Mouse (Mus musculus) liver, embryonic 12.5 days (tissue): ENCODE results near the gene Zfp36l1. TPM values are rescaled to one million over a fixed set of nuclear protein-coding genes. Genes with fewer than 3 reads are reported as not detected.

Experiments
- ATAC-seq: fragments of 200-750 bp; cut with Nextera tagmentation; 2 replicates; pipeline ENCODE4 v1.8.0; 2017; ENCODE audit warnings: moderate number of reproducible peaks, mild to moderate bottlenecking, moderate library complexity
- H3K27ac ChIP-seq: fragments of 300-500 bp; sonication (generic); 2 replicates; pipeline ENCODE4 v1.5.1; 2016; ENCODE audit warnings: mild to moderate bottlenecking
- H3K27me3 ChIP-seq: fragments of 300-500 bp; sonication (generic); replicated peaks from 2 replicates; pipeline ENCODE4 v1.6.1; 2016; ENCODE audit warnings: mild to moderate bottlenecking, moderate library complexity
- H3K36me3 ChIP-seq: fragments of 300-500 bp; sonication (generic); 2 replicates; pipeline ENCODE4 v1.6.1; 2016; ENCODE audit warnings: mild to moderate bottlenecking, moderate library complexity
- H3K4me1 ChIP-seq: fragments of 300-500 bp; sonication (generic); 2 replicates; pipeline ENCODE4 v1.6.1; 2016
- H3K4me2 ChIP-seq: fragments of 300-500 bp; sonication (generic); 2 replicates; pipeline ENCODE4 v1.6.1; 2016; ENCODE audit warnings: mild to moderate bottlenecking, moderate library complexity
- H3K4me3 ChIP-seq: fragments of 300-500 bp; sonication (generic); 2 replicates; pipeline ENCODE4 v1.5.1; 2016; ENCODE audit warnings: mild to moderate bottlenecking, moderate library complexity
- H3K9ac ChIP-seq: fragments of 300-500 bp; sonication (generic); 2 replicates; pipeline ENCODE4 v1.6.1; 2016; ENCODE audit warnings: mild to moderate bottlenecking, moderate library complexity
- H3K9me3 ChIP-seq: fragments of 300-500 bp; sonication (generic); replicated peaks from 2 replicates; pipeline ENCODE4 v1.6.1; 2016; ENCODE audit warnings: mild to moderate bottlenecking, moderate library complexity
- WGBS: fragments of 180-500 bp; shearing (Covaris S2); methylation state at CpG from one replicate; pipeline ENCODE4 v1.1.7; 2016; ENCODE audit not compliant: insufficient replicate concordance; 5-methylcytosine and 5-hydroxymethylcytosine counted together
- polyA plus RNA-seq: library from polyadenylated mRNA; unstranded; fragments of >200 nt; fragmentation: Nextera tagmentation; extraction: Ambion mirVana; gene quantifications from 2 replicates; pipeline ENCODE4 v1.2.1, GENCODE M21; 2016

Zfp36l1 gene
- 23.9 and 24.2 TPM in 2 replicates for polyA plus RNA-seq

GRCm38 (mm10) chr12:80112852-80113551 lies at the start of gene Zfp36l1:
Zfp36l1 (minus strand) TSS chr12:80113013.
- under 1% methylated on average over 38 of the region's 42 CpGs for WGBS
- Histone ChIP-seq H3K27me3 (no peaks in the 10 kb centered on the region), H3K27ac (peak within 1 kb of the TSS; percentile 99), H3K9me3 (no peaks in the 10 kb centered on the region), H3K36me3 (peaks cover 20% of the 10 kb centered on the region), H3K4me3 (peak within 1 kb of the TSS; percentile 85), H3K9ac (peak within 1 kb of the TSS; percentile 92), H3K4me1 (peaks cover 64% of the 10 kb centered on the region), H3K4me2 (peak within 1 kb of the TSS; percentile 88)
- peak; percentile 65 for ATAC-seq

- no peak overlapping the region for H3K4me2 ChIP-seq
- no peak for ATAC-seq
- peaks cover 4% of the 10 kb centered on the region; the same call in 1 of the 2 replicates for H3K4me1 ChIP-seq
- WGBS, result 80% methylated on average over 3 of the region's 3 CpGs
- H3K36me3 ChIP-seq, result peaks cover 6% of the 10 kb centered on the region; the same call in 1 of the 2 replicates
- no peak overlapping the region for H3K27ac ChIP-seq
- no peak overlapping the region for H3K9ac ChIP-seq
- H3K4me3 ChIP-seq, result no peak overlapping the region
- H3K27me3 ChIP-seq, result no peaks in the 10 kb centered on the region
- H3K9me3 ChIP-seq, result no peaks in the 10 kb centered on the region
Observed at GRCm38 (mm10) chr12:80162448-80162847, 49.6 kb upstream of the Zfp36l1 start.

- no peaks in the 10 kb centered on the region for H3K27me3 ChIP-seq
- H3K9me3 ChIP-seq, result no peaks in the 10 kb centered on the region
- peak overlapping the region; percentile 34 for H3K4me2 ChIP-seq
- WGBS, result 3% methylated on average over 5 of the region's 5 CpGs
- no peak for ATAC-seq
- H3K4me3 ChIP-seq, result no peak overlapping the region
- H3K4me1 ChIP-seq, result no peaks in the 10 kb centered on the region
- H3K27ac ChIP-seq, result no peak overlapping the region
- no peaks in the 10 kb centered on the region for H3K36me3 ChIP-seq
- no peak overlapping the region for H3K9ac ChIP-seq
Observed at GRCm38 (mm10) chr12:80157675-80158074, 44.9 kb upstream of the Zfp36l1 start.

- Histone ChIP-seq H3K36me3 (no peaks in the 10 kb centered on the region), H3K4me3 (no peak overlapping the region), H3K9me3 (peaks cover 5% of the 10 kb centered on the region; the same call in 1 of the 2 replicates), H3K4me1 (peaks cover 11% of the 10 kb centered on the region; the same call in 1 of the 2 replicates), H3K27me3 (no peaks in the 10 kb centered on the region), H3K4me2 (0 out of 2 replicates have a peak overlapping the region, but pooled peaks have one; percentile 12), H3K27ac (no peak overlapping the region), H3K9ac (no peak overlapping the region)
- no peak for ATAC-seq
- 30% methylated on average over 10 of the region's 10 CpGs for WGBS
Observed at GRCm38 (mm10) chr12:80153687-80154326, 41.0 kb upstream of the Zfp36l1 start.

GRCm38 (mm10) chr12:80153078-80153477 lies 40.3 kb upstream of the Zfp36l1 start:
- Histone ChIP-seq H3K27me3 (no peaks in the 10 kb centered on the region), H3K9ac (no peak overlapping the region), H3K4me2 (no peak overlapping the region), H3K36me3 (no peaks in the 10 kb centered on the region), H3K9me3 (peaks cover 5% of the 10 kb centered on the region; the same call in 1 of the 2 replicates), H3K4me3 (no peak overlapping the region), H3K4me1 (peaks cover 11% of the 10 kb centered on the region; the same call in 1 of the 2 replicates), H3K27ac (no peak overlapping the region)
- ATAC-seq, result no peak
- 71% methylated on average over 6 of the region's 6 CpGs for WGBS

GRCm38 (mm10) chr12:80151821-80152220 lies 39.0 kb upstream of the Zfp36l1 start:
- Histone ChIP-seq H3K36me3 (no peaks in the 10 kb centered on the region), H3K27me3 (no peaks in the 10 kb centered on the region), H3K4me3 (no peak overlapping the region), H3K9me3 (peaks cover 5% of the 10 kb centered on the region; the same call in 1 of the 2 replicates), H3K27ac (no peak overlapping the region), H3K9ac (no peak overlapping the region), H3K4me2 (no peak overlapping the region), H3K4me1 (peaks cover 13% of the 10 kb centered on the region; the same call in 1 of the 2 replicates)
- WGBS, result 78% methylated on average over 6 of the region's 6 CpGs
- no peak for ATAC-seq

- 24% methylated on average over 8 of the region's 8 CpGs for WGBS
- Histone ChIP-seq H3K9ac (no peak overlapping the region), H3K4me3 (peak overlapping the region; percentile 17), H3K27ac (no peak overlapping the region), H3K9me3 (peaks cover 5% of the 10 kb centered on the region; the same call in 1 of the 2 replicates), H3K36me3 (no peaks in the 10 kb centered on the region), H3K4me1 (peaks cover 17% of the 10 kb centered on the region; the same call in 1 of the 2 replicates), H3K27me3 (no peaks in the 10 kb centered on the region), H3K4me2 (peak overlapping the region; percentile 57)
- peak; percentile 60; the same call in 1 of the 2 replicates for ATAC-seq
Observed at GRCm38 (mm10) chr12:80150624-80151023, 37.8 kb upstream of the Zfp36l1 start.

- H3K4me1 ChIP-seq, result peaks cover 17% of the 10 kb centered on the region; the same call in 1 of the 2 replicates
- H3K9ac ChIP-seq, result no peak overlapping the region
- H3K4me2 ChIP-seq, result no peak overlapping the region
- 76% methylated on average over 11 of the region's 11 CpGs for WGBS
- no peaks in the 10 kb centered on the region for H3K27me3 ChIP-seq
- no peak overlapping the region for H3K4me3 ChIP-seq
- H3K36me3 ChIP-seq, result no peaks in the 10 kb centered on the region
- peaks cover 5% of the 10 kb centered on the region; the same call in 1 of the 2 replicates for H3K9me3 ChIP-seq
- no peak for ATAC-seq
- no peak overlapping the region for H3K27ac ChIP-seq
Observed at GRCm38 (mm10) chr12:80147563-80148214, 34.9 kb upstream of the Zfp36l1 start.

GRCm38 (mm10) chr12:80146227-80147223 lies 33.7 kb upstream of the Zfp36l1 start:
- Histone ChIP-seq H3K9ac (0 out of 2 replicates have a peak overlapping the region, but pooled peaks have one; percentile 17), H3K36me3 (no peaks in the 10 kb centered on the region), H3K9me3 (no peaks in the 10 kb centered on the region), H3K4me2 (no peak overlapping the region), H3K4me3 (no peak overlapping the region), H3K27me3 (no peaks in the 10 kb centered on the region), H3K27ac (no peak overlapping the region), H3K4me1 (peaks cover 19% of the 10 kb centered on the region; the same call in 1 of the 2 replicates)
- ATAC-seq, result peak; percentile 45; the same call in 1 of the 2 replicates
- WGBS, result 42% methylated on average over 21 of the region's 21 CpGs

GRCm38 (mm10) chr12:80145365-80145764 lies 32.6 kb upstream of the Zfp36l1 start:
- Histone ChIP-seq H3K36me3 (no peaks in the 10 kb centered on the region), H3K27ac (no peak overlapping the region), H3K9ac (no peak overlapping the region), H3K9me3 (no peaks in the 10 kb centered on the region), H3K27me3 (no peaks in the 10 kb centered on the region), H3K4me1 (peaks cover 22% of the 10 kb centered on the region), H3K4me2 (no peak overlapping the region), H3K4me3 (no peak overlapping the region)
- WGBS, result 64% methylated on average over 8 of the region's 8 CpGs
- no peak for ATAC-seq

- no peak overlapping the region for H3K4me3 ChIP-seq
- no peak overlapping the region for H3K4me2 ChIP-seq
- H3K4me1 ChIP-seq, result peaks cover 26% of the 10 kb centered on the region
- no peaks in the 10 kb centered on the region for H3K36me3 ChIP-seq
- no peaks in the 10 kb centered on the region for H3K27me3 ChIP-seq
- no peaks in the 10 kb centered on the region for H3K9me3 ChIP-seq
- H3K27ac ChIP-seq, result no peak overlapping the region
- H3K9ac ChIP-seq, result no peak overlapping the region
- ATAC-seq, result no peak
- WGBS, result 67% methylated on average over 3 of the region's 3 CpGs
Observed at GRCm38 (mm10) chr12:80144846-80145245, 32.0 kb upstream of the Zfp36l1 start.
